Mouse (Mus musculus): Measurements from ENCODE around the gene Shc1. TPM values are rescaled to one million over a fixed set of nuclear protein-coding genes. Genes with fewer than 3 reads are reported as not detected.

Gene Shc1
- total and polyA plus RNA-seq, 3 experiments = 49.2 to 79.8 TPM; not detected in 1

DNA sequence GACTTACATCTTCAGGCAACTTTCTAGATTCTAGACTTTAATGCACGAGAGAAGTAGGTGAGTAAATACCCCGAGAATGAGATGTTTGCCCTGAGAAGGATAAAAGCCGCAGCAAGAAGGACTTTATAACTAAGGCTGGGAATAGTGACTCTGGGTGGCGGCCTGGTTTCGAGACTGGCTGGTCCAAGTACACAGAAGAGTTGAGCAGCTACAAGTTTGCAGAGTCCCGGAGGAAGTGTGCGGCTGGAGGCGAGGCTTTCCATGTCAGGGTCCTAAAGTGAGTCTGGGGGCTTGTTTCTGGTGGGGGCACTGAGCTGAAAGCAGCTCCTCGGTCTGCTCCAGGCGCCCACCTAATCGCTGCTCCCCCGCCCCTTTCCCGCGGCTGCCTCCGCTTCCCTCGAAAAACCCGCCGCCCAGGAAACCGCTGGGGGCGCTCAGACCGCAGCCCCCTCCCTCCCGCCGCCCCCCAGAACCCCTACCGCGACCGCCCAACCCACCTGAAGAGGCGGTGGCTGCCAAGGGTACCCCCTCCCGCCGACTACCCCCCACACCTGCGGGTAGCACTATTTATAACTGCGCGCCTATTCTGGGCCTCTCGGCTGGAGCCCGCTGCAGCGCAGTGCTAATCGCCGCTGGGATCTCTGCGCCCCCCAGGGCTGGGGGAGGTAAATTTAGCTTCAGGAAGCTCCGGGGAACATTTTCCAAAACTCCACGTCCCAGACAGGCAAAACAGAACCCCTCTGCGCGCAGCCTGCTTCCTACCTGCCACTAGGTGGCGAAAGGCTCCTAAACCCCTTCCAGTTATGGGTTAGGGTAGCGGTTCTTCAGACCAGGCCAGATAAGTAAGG is 22.2 kb upstream of the Shc1 start (continued):
- TF ChIP-seq POLR2A (IDR thresholded peaks at IDR 0.05; ENCODE audit: control insufficient read depth in 1 of 2, insufficient read depth in 1 of 2, low read depth in 1 of 2, low read length in 2 of 2, poor library complexity in 1 of 2) = peak; percentile 90 to 91; a peak in 3 of 4 replicates
- TF ChIP-seq RAD21 (IDR thresholded peaks at IDR 0.05; ENCODE audit: low read depth, low read length) = peak; percentile 47
- peak; percentile 74 for TF ChIP-seq SMC3 (IDR thresholded peaks at IDR 0.05; ENCODE audit: low read depth, low read length)
- TF ChIP-seq TAL1 (IDR thresholded peaks at IDR 0.05; ENCODE audit: low read length) = no peak
- no peak for TF ChIP-seq POLR2AphosphoS5 (IDR thresholded peaks at IDR 0.05; ENCODE audit: borderline replicate concordance, low read depth, low read length)
- no peak for TF ChIP-seq GABPA (IDR thresholded peaks at IDR 0.05; ENCODE audit: low read depth, low read length)
- TF ChIP-seq ZMIZ1 (IDR thresholded peaks at IDR 0.05; ENCODE audit: low read depth, low read length) = peak; percentile 99
- no peak for TF ChIP-seq UBTF (IDR thresholded peaks at IDR 0.05; ENCODE audit: borderline replicate concordance, insufficient read depth, low read depth, low read length)
- TF ChIP-seq SIN3A (IDR thresholded peaks at IDR 0.05; ENCODE audit: low read length) = peak; percentile 37
- no peak for TF ChIP-seq CHD1 (IDR thresholded peaks at IDR 0.05; ENCODE audit: low read depth, low read length)
- peak; percentile 64 for TF ChIP-seq HCFC1 (IDR thresholded peaks at IDR 0.05; ENCODE audit: low read depth, low read length)
- peak; percentile 5; the same call in 1 of the 2 replicates for TF ChIP-seq MXI1 (IDR thresholded peaks at IDR 0.05; ENCODE audit: low read depth, low read length)
- TF ChIP-seq ZKSCAN1 (IDR thresholded peaks at IDR 0.05; ENCODE audit: low read depth, low read length) = 0 out of 2 replicates have a peak, but pooled peaks have one; percentile 21
- TF ChIP-seq KAT2A (conservative IDR thresholded peaks at IDR 0.05; ENCODE audit: low read depth, low read length) = no peak; the same call in 1 of the 2 replicates
- TF ChIP-seq TCF12 (IDR thresholded peaks at IDR 0.05; ENCODE audit: low read depth, low read length) = peak; percentile 17; the same call in 1 of the 2 replicates
- no peak for TF ChIP-seq BHLHE40 (IDR thresholded peaks at IDR 0.05; ENCODE audit: borderline replicate concordance, low read depth, low read length)
- no peak for TF ChIP-seq RCOR1 (IDR thresholded peaks at IDR 0.05; ENCODE audit: low read depth, low read length)

DNA sequence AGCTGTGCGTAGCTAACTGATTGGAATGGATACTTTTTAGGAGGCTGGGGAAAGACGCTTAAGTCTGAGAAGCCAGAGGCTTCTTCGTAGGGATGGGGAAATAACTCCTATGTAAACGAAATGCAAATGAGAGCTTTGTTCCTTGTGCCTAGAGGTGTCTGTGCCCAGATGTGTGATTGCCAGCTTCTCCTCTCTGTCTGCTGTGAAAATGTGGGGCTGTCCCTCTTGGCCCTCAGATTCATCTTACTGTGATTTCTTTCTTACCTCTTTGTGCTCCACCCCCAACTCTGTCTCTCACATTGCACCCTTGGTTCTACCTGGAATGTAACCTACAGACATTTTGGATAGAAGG is 21.6 kb upstream of the Shc1 start:
- peak overlapping the region; percentile 64 to 78 for H3K4me3 ChIP-seq (ENCODE audit: control insufficient read depth in 1 of 2, insufficient read depth in 1 of 2, low read depth in 2 of 2, low read length in 2 of 2)
- no peaks in the 10 kb centered on the region for H3K9me3 ChIP-seq (replicated peaks; ENCODE audit: insufficient read depth, low read length)
- no peaks in the 10 kb centered on the region for H3K27me3 ChIP-seq (ENCODE audit: control insufficient read depth in 1 of 2, insufficient read depth in 2 of 2, low read length in 2 of 2)
- H3K79me2 ChIP-seq (ENCODE audit: control insufficient read depth, insufficient read depth, low read length, poor library complexity) = peaks cover 12% of the 10 kb centered on the region
- peak overlapping the region; percentile 11; the same call in 1 of the 2 replicates for H3K27ac ChIP-seq (ENCODE audit: control insufficient read depth, low read depth, low read length)
- H3K36me3 ChIP-seq (ENCODE audit: control insufficient read depth in 1 of 2, insufficient read depth in 2 of 2, low read length in 2 of 2) = peaks cover 2 to 4% of the 10 kb centered on the region in 2 experiments; a peak in 3 of 4 replicates
- peaks cover 3 to 9% of the 10 kb centered on the region in 2 experiments; a peak in 2 of 4 replicates for H3K4me1 ChIP-seq (ENCODE audit: control insufficient read depth in 1 of 2, insufficient read depth in 2 of 2, low read length in 2 of 2)
- no peak for TF ChIP-seq SMC3 (IDR thresholded peaks at IDR 0.05; ENCODE audit: low read depth, low read length)
- no peak for TF ChIP-seq TCF12 (IDR thresholded peaks at IDR 0.05; ENCODE audit: low read depth, low read length)
- no peak for TF ChIP-seq MYC (IDR thresholded peaks at IDR 0.05; ENCODE audit: low read depth, low read length)
- no peak for TF ChIP-seq ZNF384 (IDR thresholded peaks at IDR 0.05; ENCODE audit: low read depth, low read length)
- no peak for TF ChIP-seq CTCF (IDR thresholded peaks at IDR 0.05 in 2 of 3, conservative IDR thresholded peaks at IDR 0.05 in 1 of 3; ENCODE audit: control insufficient read depth in 1 of 3, insufficient read depth in 1 of 3, low read depth in 2 of 3, low read length in 3 of 3, poor library complexity in 1 of 3, severe bottlenecking in 1 of 3)
- TF ChIP-seq MAX (IDR thresholded peaks at IDR 0.05; ENCODE audit: low read length) = no peak
- TF ChIP-seq RCOR1 (IDR thresholded peaks at IDR 0.05; ENCODE audit: low read depth, low read length) = 0 out of 2 replicates have a peak, but pooled peaks have one; percentile 39
- TF ChIP-seq GATA1 (IDR thresholded peaks at IDR 0.05; ENCODE audit: low read depth, low read length) = 0 out of 2 replicates have a peak, but pooled peaks have one; percentile 24
- DNase-seq (ENCODE audit: low read depth, low spot score) = no peak
- H3K9ac ChIP-seq (ENCODE audit: control insufficient read depth, low read depth, low read length, poor library complexity, severe bottlenecking) = peak overlapping the region; percentile 73

All from MEL (cell line).